Mouse (Mus musculus): Measurements from ENCODE around the gene Ints3. TPM values are rescaled to one million over a fixed set of nuclear protein-coding genes. Genes with fewer than 3 reads are reported as not detected.

The Ints3 gene
- polyA plus RNA-seq, 1 experiment from 2014 or later: 7.2 TPM

DNA sequence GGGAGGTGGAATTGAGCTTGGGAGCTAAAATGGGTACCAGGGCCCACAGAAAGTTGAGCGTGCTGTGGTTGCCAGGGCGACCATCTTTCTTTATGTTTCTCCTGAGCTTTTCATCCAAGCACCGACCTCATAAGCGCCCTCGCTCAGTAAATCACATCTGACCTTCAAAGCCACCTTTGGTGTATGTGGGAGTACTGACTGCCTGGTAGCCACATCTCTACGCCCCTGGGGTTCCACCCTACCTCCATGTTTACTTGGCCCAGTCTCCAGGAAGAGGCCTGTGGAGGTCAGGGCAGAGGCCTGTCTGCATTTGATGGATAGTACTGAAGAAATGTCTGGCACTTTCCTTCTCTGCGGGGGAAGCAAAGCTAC lies 13.7 kb upstream of the Ints3 start:
- Histone ChIP-seq H3K4me1 (ENCODE audit: control insufficient read depth, low read depth, low read length) (peaks cover 5% of the 10 kb centered on the region), H3K27ac (ENCODE audit: low read length) (peak overlapping the region; percentile 69), H3K36me3 (ENCODE audit: control insufficient read depth, insufficient read depth) (no peaks in the 10 kb centered on the region), H3K27me3 (ENCODE audit: control insufficient read depth, insufficient read depth, low read depth, low read length) (no peaks in the 10 kb centered on the region), H3K9ac (ENCODE audit: low read depth, low read length) (no peak overlapping the region), H3K9me3 (replicated peaks; ENCODE audit: control insufficient read depth, low read length) (no peaks in the 10 kb centered on the region), H3K4me3 (ENCODE audit: low read depth, low read length) (no peak overlapping the region), H3K4me2 (ENCODE audit: low read depth, low read length) (peak overlapping the region; percentile 61)
- WGBS (ENCODE audit: insufficient replicate concordance): 53% methylated on average over 7 of the region's 7 CpGs
- ATAC-seq (ENCODE audit: low read depth): no peak

DNA sequence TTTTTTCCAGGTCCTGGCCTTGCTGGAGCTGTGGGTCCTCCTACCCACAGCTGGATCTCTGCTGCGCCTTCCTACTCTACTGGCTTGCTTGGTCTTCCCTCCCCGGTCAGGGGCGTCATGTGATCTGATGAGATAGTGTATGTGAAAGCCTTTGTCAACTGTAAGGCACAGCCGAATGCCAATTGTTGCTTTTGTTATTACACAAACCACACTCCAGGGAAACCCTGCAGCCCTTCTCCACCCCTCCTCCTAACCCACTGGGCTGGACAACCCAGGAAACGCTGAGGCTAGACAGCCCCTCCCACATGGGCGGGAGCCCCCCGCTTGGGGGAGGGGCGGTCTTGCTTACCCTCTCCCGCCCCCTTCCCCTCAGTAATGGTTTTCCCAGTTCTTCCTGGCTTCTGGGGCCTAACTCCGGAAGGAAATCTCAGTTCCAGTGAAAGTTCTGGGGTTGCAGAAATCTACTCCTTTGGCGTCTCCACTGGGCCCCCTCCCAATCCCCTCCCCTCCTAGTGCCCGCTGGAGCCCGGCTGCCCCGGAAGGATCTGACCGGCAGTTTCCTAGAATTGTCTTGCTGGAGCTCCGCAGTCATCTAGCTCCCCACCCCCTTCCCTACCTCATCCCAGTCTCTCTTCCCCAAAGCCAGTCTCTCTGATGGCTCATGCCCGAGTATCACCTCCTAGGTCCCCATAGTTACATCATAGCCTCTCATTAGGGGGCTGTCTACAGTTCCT lies 13.1 kb upstream of the Ints3 start:
- Histone ChIP-seq H3K4me2 (ENCODE audit: low read depth, low read length) (peak overlapping the region; percentile 61), H3K36me3 (ENCODE audit: control insufficient read depth, insufficient read depth) (no peaks in the 10 kb centered on the region), H3K4me3 (ENCODE audit: low read depth, low read length) (peak overlapping the region; percentile 42), H3K27me3 (ENCODE audit: control insufficient read depth, insufficient read depth, low read depth, low read length) (no peaks in the 10 kb centered on the region), H3K9ac (ENCODE audit: low read depth, low read length) (peak overlapping the region; percentile 47; the same call in 1 of the 2 replicates), H3K9me3 (replicated peaks; ENCODE audit: control insufficient read depth, low read length) (no peaks in the 10 kb centered on the region), H3K27ac (ENCODE audit: low read length) (peak overlapping the region; percentile 69), H3K4me1 (ENCODE audit: control insufficient read depth, low read depth, low read length) (peaks cover 5% of the 10 kb centered on the region)
- peak; percentile 86 for ATAC-seq (ENCODE audit: low read depth)
- 3% methylated on average over 17 of the region's 17 CpGs for WGBS (ENCODE audit: insufficient replicate concordance)

GRCm38 (mm10) chr3:90445417-90446200 lies 12.2 kb upstream of the Ints3 start:
- ATAC-seq (ENCODE audit: low read depth): no peak
- 63% methylated on average over 11 of the region's 11 CpGs for WGBS (ENCODE audit: insufficient replicate concordance)
- no peaks in the 10 kb centered on the region for H3K9me3 ChIP-seq (replicated peaks; ENCODE audit: control insufficient read depth, low read length)
- H3K4me2 ChIP-seq (ENCODE audit: low read depth, low read length): peak overlapping the region; percentile 61; the same call in 1 of the 2 replicates
- no peaks in the 10 kb centered on the region for H3K27me3 ChIP-seq (ENCODE audit: control insufficient read depth, insufficient read depth, low read depth, low read length)
- H3K4me1 ChIP-seq (ENCODE audit: control insufficient read depth, low read depth, low read length): peaks cover 5% of the 10 kb centered on the region
- H3K27ac ChIP-seq (ENCODE audit: low read length): peak overlapping the region; percentile 21; the same call in 1 of the 2 replicates
- no peak overlapping the region for H3K9ac ChIP-seq (ENCODE audit: low read depth, low read length)
- no peaks in the 10 kb centered on the region for H3K36me3 ChIP-seq (ENCODE audit: control insufficient read depth, insufficient read depth)
- H3K4me3 ChIP-seq (ENCODE audit: low read depth, low read length): no peak overlapping the region

DNA sequence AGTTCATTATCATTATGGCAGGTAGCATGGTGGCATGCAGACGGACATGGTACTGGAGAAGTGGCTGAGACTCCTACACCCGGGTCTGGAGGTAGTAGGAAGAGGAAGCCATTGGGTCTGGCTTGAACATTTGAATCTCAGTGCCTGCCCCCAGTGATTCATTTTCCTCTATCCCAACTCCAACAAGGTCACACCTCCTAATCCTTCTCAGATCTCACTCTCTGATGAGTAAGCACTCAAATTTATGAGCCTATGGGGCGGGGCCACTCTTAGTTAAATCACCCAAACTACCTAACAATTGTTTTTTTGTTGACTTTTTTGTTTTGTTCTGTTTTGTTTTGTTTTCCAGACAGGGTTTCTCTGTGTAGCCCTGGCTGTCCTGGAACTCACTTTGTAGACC lies 10.6 kb upstream of the Ints3 start:
- H3K4me3 ChIP-seq (ENCODE audit: low read depth, low read length): no peak overlapping the region
- H3K9me3 ChIP-seq (replicated peaks; ENCODE audit: control insufficient read depth, low read length): no peaks in the 10 kb centered on the region
- no peaks in the 10 kb centered on the region for H3K27me3 ChIP-seq (ENCODE audit: control insufficient read depth, insufficient read depth, low read depth, low read length)
- H3K4me1 ChIP-seq (ENCODE audit: control insufficient read depth, low read depth, low read length): peaks cover 5% of the 10 kb centered on the region
- WGBS (ENCODE audit: insufficient replicate concordance): 64% methylated on average over 3 of the region's 3 CpGs
- no peak for ATAC-seq (ENCODE audit: low read depth)
- H3K9ac ChIP-seq (ENCODE audit: low read depth, low read length): no peak overlapping the region
- no peaks in the 10 kb centered on the region for H3K36me3 ChIP-seq (ENCODE audit: control insufficient read depth, insufficient read depth)
- no peak overlapping the region for H3K4me2 ChIP-seq (ENCODE audit: low read depth, low read length)
- no peak overlapping the region for H3K27ac ChIP-seq (ENCODE audit: low read length)

DNA sequence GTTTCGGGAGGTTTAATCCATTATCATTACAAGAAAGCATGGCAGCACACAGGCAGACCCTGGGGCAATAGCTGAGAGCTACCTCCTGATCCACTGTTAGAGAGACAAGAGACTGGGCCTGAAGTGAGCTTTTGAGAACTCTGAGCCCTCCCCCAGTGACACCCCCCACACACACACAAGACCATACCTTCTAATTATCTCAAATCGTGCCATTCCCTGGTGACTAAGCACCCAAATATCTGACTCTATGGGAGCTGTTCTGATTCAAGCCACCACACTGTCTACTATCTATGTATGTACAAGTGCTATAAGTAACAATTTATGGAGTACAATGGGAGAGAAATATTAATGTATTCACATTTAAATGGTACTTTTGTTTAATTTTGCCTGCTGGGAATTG lies 7.3 kb upstream of the Ints3 start:
- H3K9me3 ChIP-seq (replicated peaks; ENCODE audit: control insufficient read depth, low read length): no peaks in the 10 kb centered on the region
- H3K4me1 ChIP-seq (ENCODE audit: control insufficient read depth, low read depth, low read length): no peaks in the 10 kb centered on the region; the same call in 1 of the 2 replicates
- H3K9ac ChIP-seq (ENCODE audit: low read depth, low read length): no peak overlapping the region
- no peak overlapping the region for H3K4me3 ChIP-seq (ENCODE audit: low read depth, low read length)
- no peaks in the 10 kb centered on the region for H3K36me3 ChIP-seq (ENCODE audit: control insufficient read depth, insufficient read depth)
- no peak for ATAC-seq (ENCODE audit: low read depth)
- WGBS (ENCODE audit: insufficient replicate concordance): 73% methylated on average over 2 of the region's 2 CpGs
- no peak overlapping the region for H3K27ac ChIP-seq (ENCODE audit: low read length)
- no peak overlapping the region for H3K4me2 ChIP-seq (ENCODE audit: low read depth, low read length)
- H3K27me3 ChIP-seq (ENCODE audit: control insufficient read depth, insufficient read depth, low read depth, low read length): no peaks in the 10 kb centered on the region

- Histone ChIP-seq H3K27me3 (ENCODE audit: control insufficient read depth, insufficient read depth, low read depth, low read length) (no peaks in the 10 kb centered on the region), H3K4me2 (ENCODE audit: low read depth, low read length) (no peak overlapping the region), H3K4me3 (ENCODE audit: low read depth, low read length) (no peak overlapping the region), H3K27ac (ENCODE audit: low read length) (no peak overlapping the region), H3K36me3 (ENCODE audit: control insufficient read depth, insufficient read depth) (no peaks in the 10 kb centered on the region), H3K4me1 (ENCODE audit: control insufficient read depth, low read depth, low read length) (peaks cover 10% of the 10 kb centered on the region), H3K9me3 (replicated peaks; ENCODE audit: control insufficient read depth, low read length) (no peaks in the 10 kb centered on the region), H3K9ac (ENCODE audit: low read depth, low read length) (no peak overlapping the region)
- no peak for ATAC-seq (ENCODE audit: low read depth)
- 44% methylated on average over 4 of the region's 4 CpGs for WGBS (ENCODE audit: insufficient replicate concordance)
Observed at GRCm38 (mm10) chr3:90437131-90437530, 3.7 kb upstream of the Ints3 start.

DNA sequence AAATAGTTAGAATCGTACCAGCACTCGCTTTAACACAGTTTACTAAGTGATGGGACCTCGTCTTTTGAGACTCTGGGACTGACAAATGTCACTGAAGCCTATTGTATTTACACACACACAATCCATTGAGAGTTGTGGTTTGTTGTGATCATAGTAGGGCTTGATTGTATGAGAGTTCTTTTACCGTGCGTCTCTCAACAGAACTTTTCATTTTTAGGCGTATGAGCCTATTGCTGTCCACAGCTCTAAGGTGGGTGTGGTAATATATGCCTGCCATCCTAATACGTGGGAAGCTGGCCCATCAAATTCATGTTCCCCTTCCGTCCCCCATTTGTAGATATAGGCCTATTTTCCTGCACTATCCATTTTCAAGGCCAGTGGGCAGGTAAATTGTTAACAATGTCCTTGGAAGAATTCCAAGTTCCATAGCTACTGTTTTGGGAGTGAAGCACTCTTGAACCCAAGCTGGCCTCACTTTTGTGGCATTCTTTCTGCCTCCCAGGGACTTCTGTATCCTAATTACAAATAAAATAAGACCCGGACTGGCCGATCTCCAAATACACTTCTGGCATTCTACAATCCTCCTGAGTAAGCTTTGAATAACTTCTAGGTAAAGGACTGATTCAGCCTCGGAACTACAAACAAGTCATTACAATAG lies 780 bp upstream of the Ints3 start:
- H3K27ac ChIP-seq (ENCODE audit: low read length): peak overlapping the region; percentile 97
- H3K9ac ChIP-seq (ENCODE audit: low read depth, low read length): peak overlapping the region; percentile 87
- H3K27me3 ChIP-seq (ENCODE audit: control insufficient read depth, insufficient read depth, low read depth, low read length): no peaks in the 10 kb centered on the region
- peaks cover 26% of the 10 kb centered on the region for H3K4me1 ChIP-seq (ENCODE audit: control insufficient read depth, low read depth, low read length)
- peak overlapping the region; percentile 83 for H3K4me3 ChIP-seq (ENCODE audit: low read depth, low read length)
- peak overlapping the region; percentile 94 for H3K4me2 ChIP-seq (ENCODE audit: low read depth, low read length)
- ATAC-seq (ENCODE audit: low read depth): no peak
- 45% methylated on average over 11 of the region's 11 CpGs for WGBS (ENCODE audit: insufficient replicate concordance)
- H3K9me3 ChIP-seq (replicated peaks; ENCODE audit: control insufficient read depth, low read length): no peaks in the 10 kb centered on the region
- no peaks in the 10 kb centered on the region for H3K36me3 ChIP-seq (ENCODE audit: control insufficient read depth, insufficient read depth)

DNA sequence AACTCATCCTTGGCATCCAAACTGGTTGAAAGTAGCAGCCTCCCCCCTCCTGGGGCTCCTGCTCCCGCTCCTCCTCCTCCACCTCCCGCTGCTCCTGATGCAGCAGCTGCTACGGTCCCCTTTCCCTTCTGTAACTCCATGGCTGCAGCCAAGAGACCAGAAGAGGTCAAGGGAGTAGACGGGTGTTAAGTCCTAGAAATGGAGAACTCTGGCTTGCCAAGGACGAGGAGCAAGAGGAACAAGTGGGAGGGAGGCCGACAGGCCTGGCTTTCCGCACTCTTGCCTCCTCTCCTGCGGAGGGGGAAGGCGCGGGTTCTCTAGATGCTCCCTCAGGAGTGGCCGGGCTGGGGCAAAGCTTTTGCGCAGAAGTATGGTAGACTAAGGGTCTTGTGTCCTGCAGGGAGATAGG lies 607 bp downstream of the Ints3 start:
- H3K36me3 ChIP-seq (ENCODE audit: control insufficient read depth, insufficient read depth): no peaks in the 10 kb centered on the region
- H3K9ac ChIP-seq (ENCODE audit: low read depth, low read length): peak overlapping the region; percentile 87
- H3K27ac ChIP-seq (ENCODE audit: low read length): peak overlapping the region; percentile 97
- no peak for ATAC-seq (ENCODE audit: low read depth)
- H3K9me3 ChIP-seq (replicated peaks; ENCODE audit: control insufficient read depth, low read length): no peaks in the 10 kb centered on the region
- peaks cover 31% of the 10 kb centered on the region for H3K4me1 ChIP-seq (ENCODE audit: control insufficient read depth, low read depth, low read length)
- 0% methylated on average over 9 of the region's 12 CpGs for WGBS (ENCODE audit: insufficient replicate concordance)
- peak overlapping the region; percentile 94 for H3K4me2 ChIP-seq (ENCODE audit: low read depth, low read length)
- peak overlapping the region; percentile 83 for H3K4me3 ChIP-seq (ENCODE audit: low read depth, low read length)
- no peaks in the 10 kb centered on the region for H3K27me3 ChIP-seq (ENCODE audit: control insufficient read depth, insufficient read depth, low read depth, low read length)
